Mouse (Mus musculus) forebrain, postnatal 0 days (tissue): ENCODE data around the gene Atp1b3. TPM values are rescaled to one million over a fixed set of nuclear protein-coding genes. Genes with fewer than 3 reads are reported as not detected.

Source experiments
- ATAC-seq: fragments of 200-750 bp; cut with Nextera tagmentation; 2 replicates; pipeline ENCODE4 v1.8.0; 2017; ENCODE audit warnings: mild to moderate bottlenecking, moderate library complexity
- DNase-seq: peaks from one replicate; pipeline ENCODE4 v3.0.0-alpha.2; 2015
- H3K27ac ChIP-seq: fragments of 300-500 bp; sonication (generic); 2 replicates; pipeline ENCODE4 v1.5.1; 2014; ENCODE audit warnings: low read depth, mild to moderate bottlenecking, antibody characterized with exemption, low read length, moderate library complexity, mixed read lengths
- H3K27me3 ChIP-seq: fragments of 300-500 bp; sonication (generic); 2 replicates; pipeline ENCODE4 v1.6.1; 2014; ENCODE audit warnings: mild to moderate bottlenecking, low read length, mixed read lengths; ENCODE audit not compliant: insufficient read depth
- H3K36me3 ChIP-seq: fragments of 300-500 bp; sonication (generic); 2 replicates; pipeline ENCODE4 v1.6.1; 2014; ENCODE audit warnings: mild to moderate bottlenecking, moderate library complexity; ENCODE audit not compliant: insufficient read depth
- H3K4me1 ChIP-seq: fragments of 300-500 bp; sonication (generic); 2 replicates; pipeline ENCODE4 v1.6.1; 2014; ENCODE audit warnings: antibody characterized with exemption; ENCODE audit not compliant: insufficient read depth
- H3K4me2 ChIP-seq: fragments of 300-500 bp; sonication (generic); 2 replicates; pipeline ENCODE4 v1.6.1; 2014; ENCODE audit warnings: low read depth, mild to moderate bottlenecking, moderate library complexity
- H3K4me3 ChIP-seq: fragments of 300-500 bp; sonication (generic); 2 replicates; pipeline ENCODE4 v1.5.1; 2014; ENCODE audit warnings: low read depth, low read length, mixed read lengths
- H3K9ac ChIP-seq: fragments of 300-500 bp; sonication (generic); 2 replicates; pipeline ENCODE4 v1.6.1; 2014; ENCODE audit warnings: mild to moderate bottlenecking
- H3K9me3 ChIP-seq: fragments of 300-500 bp; sonication (generic); 2 replicates; pipeline ENCODE4 v1.6.1; 2016; ENCODE audit warnings: low read length
- CTCF ChIP-seq: sonication (generic); IDR thresholded peaks from 2 replicates; pipeline ENCODE4 v1.5.1; 2016; ENCODE audit warnings: antibody characterized with exemption, control low read depth, low read depth
- WGBS: fragments of 180-500 bp; shearing (Covaris S2); extraction: QIAGEN DNeasy Blood & Tissue Kit; methylation state at CpG from one replicate; pipeline ENCODE4 v1.1.7; 2014; 5-methylcytosine and 5-hydroxymethylcytosine counted together
- polyA plus RNA-seq: library from polyadenylated mRNA; unstranded; fragments of >200 nt; fragmentation: Nextera tagmentation; extraction: Ambion mirVana; gene quantifications from 2 replicates; pipeline ENCODE4 v1.2.1, GENCODE M21; 2015
- total RNA-seq: library from RNA; depleted of rRNA; stranded (reverse); fragments of >200 nt; gene quantifications from 2 replicates; pipeline ENCODE4 v1.2.3, GENCODE M21; 2014

The Atp1b3 gene
- total and polyA plus RNA-seq, 2 experiments from 2014 or later, result 85.4 to 167 TPM

DNA sequence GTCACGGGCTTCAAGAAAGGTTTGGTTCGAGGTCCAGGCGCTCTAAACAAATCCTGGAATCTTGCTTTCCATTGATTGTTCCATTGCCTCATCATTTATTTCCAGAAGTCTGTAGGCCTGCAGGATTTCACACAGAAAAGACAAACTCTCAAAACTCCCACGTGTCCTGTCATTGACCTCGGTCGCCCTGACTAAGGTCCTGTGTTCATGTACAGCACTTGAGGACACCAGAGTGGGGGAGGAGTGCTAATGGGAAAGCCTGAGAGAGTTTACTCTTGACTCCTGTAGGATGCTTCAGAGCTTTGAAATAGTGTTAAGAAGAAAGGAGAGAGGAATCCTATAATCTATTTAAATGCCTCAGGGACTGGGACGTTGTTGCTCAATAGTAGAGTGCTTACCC, 15.3 kb upstream of the Atp1b3 start:
- Histone ChIP-seq H3K4me2 (no peak overlapping the region), H3K27ac (no peak overlapping the region), H3K36me3 (no peaks in the 10 kb centered on the region), H3K4me3 (no peak overlapping the region), H3K9ac (no peak overlapping the region), H3K27me3 (no peaks in the 10 kb centered on the region), H3K9me3 (no peaks in the 10 kb centered on the region), H3K4me1 (no peaks in the 10 kb centered on the region)
- ATAC-seq (no peak), DNase-seq (no peak)
- 67% methylated on average over 7 of the region's 7 CpGs for WGBS
- TF ChIP-seq CTCF, result no peak

DNA sequence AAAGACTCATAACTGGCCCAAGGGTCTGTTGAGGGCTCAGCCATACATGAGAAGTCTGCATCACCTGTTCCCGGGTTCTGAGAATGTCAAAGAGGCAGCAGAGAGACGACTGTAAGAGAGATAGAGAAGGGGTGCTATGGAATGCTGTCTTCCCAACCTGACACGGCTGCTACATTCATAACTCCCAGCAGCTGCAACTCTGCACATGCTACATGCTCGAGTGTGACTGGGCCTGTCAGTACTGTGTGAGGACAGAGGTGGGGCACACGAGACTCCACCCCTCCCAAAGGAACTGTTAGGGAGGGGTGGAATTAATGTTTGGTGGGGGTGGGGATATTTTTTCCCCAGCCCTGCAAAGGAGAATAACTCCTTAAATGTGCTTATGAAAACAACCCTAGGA, 14.5 kb upstream of the Atp1b3 start:
- Histone ChIP-seq H3K4me2 (no peak overlapping the region), H3K9me3 (no peaks in the 10 kb centered on the region), H3K27ac (no peak overlapping the region), H3K4me1 (no peaks in the 10 kb centered on the region), H3K36me3 (no peaks in the 10 kb centered on the region), H3K4me3 (no peak overlapping the region), H3K9ac (no peak overlapping the region), H3K27me3 (no peaks in the 10 kb centered on the region)
- no peak for DNase-seq
- 83% methylated on average over 5 of the region's 5 CpGs for WGBS
- no peak for TF ChIP-seq CTCF
- no peak for ATAC-seq

DNA sequence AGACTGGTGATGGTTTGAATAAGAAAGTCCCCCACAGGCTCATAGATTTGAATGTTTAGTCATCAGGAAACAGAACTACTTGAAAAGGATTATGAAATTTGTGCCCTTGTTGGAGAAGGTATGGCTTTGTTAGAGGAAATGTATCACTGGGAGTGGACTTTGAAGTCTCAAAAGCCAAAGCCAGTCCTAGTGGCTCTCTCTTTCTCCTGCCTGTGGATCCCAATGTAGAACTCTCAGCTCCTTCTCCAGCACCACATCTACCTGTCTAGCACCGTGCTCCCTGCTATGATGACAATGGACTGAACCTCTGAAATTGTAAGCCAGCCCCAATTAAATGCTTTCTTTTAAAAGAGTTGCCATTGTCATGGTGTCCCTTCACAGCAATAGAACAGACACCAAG, 12.9 kb upstream of the Atp1b3 start:
- H3K27me3 ChIP-seq, result no peaks in the 10 kb centered on the region
- 93% methylated on average over 1 of the region's 1 CpGs for WGBS
- no peak overlapping the region for H3K4me3 ChIP-seq
- no peaks in the 10 kb centered on the region for H3K9me3 ChIP-seq
- H3K27ac ChIP-seq, result no peak overlapping the region
- DNase-seq (no peak), ATAC-seq (no peak)
- TF ChIP-seq CTCF, result no peak
- no peak overlapping the region for H3K9ac ChIP-seq
- H3K36me3 ChIP-seq, result no peaks in the 10 kb centered on the region
- H3K4me2 ChIP-seq, result no peak overlapping the region
- no peaks in the 10 kb centered on the region for H3K4me1 ChIP-seq

DNA sequence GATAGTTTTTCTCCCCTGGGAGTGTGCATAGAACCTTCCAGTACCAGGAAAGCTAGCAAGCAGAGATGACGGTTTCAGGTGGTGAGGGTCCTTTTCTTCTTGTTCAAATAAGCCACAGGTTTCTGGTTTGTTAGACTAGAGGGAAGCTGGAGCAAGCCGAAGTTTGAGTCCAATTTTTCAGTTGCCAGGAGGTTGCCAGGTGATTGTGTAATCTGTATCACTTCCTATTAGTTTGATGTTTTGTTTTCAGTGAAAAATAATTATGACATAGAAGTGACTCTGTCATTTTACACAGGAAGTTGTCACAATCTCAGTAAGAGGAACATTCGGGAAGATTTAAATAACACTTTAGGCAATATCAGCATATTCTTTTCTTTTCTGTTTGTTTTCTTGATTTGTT, 11.6 kb upstream of the Atp1b3 start:
- H3K36me3 ChIP-seq, result no peaks in the 10 kb centered on the region
- no peak for ATAC-seq
- H3K4me3 ChIP-seq, result no peak overlapping the region
- H3K9me3 ChIP-seq, result no peaks in the 10 kb centered on the region
- H3K4me2 ChIP-seq, result no peak overlapping the region
- H3K9ac ChIP-seq, result no peak overlapping the region
- no peaks in the 10 kb centered on the region for H3K4me1 ChIP-seq
- no peak for TF ChIP-seq CTCF
- no peak for DNase-seq
- 88% methylated on average over 3 of the region's 3 CpGs for whole genome bisulfite sequencing
- no peak overlapping the region for H3K27ac ChIP-seq
- H3K27me3 ChIP-seq, result no peaks in the 10 kb centered on the region

DNA sequence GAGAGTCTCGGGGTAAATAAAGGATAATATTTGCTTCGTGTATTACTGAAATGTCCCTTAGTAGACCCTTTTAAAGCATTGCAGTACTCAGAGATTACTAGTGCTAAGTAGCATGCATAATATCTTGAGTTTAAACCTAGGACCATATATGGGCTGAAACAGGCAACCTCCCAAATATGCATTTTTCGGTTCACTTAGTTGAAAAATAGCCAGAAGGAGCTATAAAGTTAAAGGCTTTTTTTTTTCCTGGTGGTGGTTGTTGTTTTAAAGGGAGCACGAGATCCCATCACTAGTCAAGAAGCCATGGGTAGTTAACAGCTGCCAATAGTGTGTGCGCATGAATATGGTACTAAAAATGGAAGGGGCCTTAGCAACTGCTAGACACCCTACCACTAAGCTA, 6.8 kb upstream of the Atp1b3 start:
- 84% methylated on average over 5 of the region's 5 CpGs for WGBS
- Histone ChIP-seq H3K27me3 (no peaks in the 10 kb centered on the region), H3K4me3 (no peak overlapping the region), H3K36me3 (no peaks in the 10 kb centered on the region), H3K4me1 (no peaks in the 10 kb centered on the region), H3K9ac (no peak overlapping the region), H3K27ac (no peak overlapping the region), H3K4me2 (no peak overlapping the region), H3K9me3 (no peaks in the 10 kb centered on the region)
- ATAC-seq (no peak), DNase-seq (no peak)
- no peak for TF ChIP-seq CTCF

DNA sequence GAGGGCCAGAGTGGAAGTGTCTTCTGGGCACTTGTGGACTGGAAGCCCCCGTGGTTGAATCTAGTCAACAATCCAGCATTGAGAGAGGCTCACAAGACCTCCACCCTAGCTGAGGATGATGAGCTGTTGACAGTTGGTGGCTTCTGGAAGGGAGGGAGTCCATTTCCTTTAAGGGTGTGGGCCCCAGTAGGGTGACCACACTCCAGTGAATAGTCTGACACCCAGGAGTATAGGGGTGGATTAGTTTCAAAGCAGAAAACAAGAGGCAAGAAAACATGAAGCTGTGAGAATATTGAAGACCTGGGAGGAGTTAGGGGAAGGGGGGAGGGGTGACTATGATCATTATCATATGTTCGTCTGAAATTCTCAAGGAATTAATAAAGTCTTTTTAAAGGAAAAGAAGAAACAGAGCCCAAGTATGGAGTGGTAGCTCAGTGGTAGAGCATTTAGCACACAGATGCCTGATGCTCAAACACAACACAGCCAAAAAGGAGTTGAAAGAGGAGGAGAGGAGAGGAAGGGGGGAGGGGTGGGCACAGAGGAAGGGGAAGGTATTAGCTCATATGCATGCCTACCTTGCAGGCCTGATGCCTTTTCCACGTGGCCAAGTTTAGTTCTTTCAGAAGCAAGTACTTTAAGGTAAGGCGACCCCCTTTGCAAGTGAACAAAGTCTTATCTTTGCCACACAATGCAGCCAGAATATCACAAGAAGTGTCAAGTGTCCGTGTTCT, 5.6 kb upstream of the Atp1b3 start:
- no peaks in the 10 kb centered on the region for H3K9me3 ChIP-seq
- WGBS, result 67% methylated on average over 5 of the region's 5 CpGs
- DNase-seq (no peak), ATAC-seq (no peak)
- H3K36me3 ChIP-seq, result no peaks in the 10 kb centered on the region
- no peaks in the 10 kb centered on the region for H3K27me3 ChIP-seq
- H3K4me1 ChIP-seq, result no peaks in the 10 kb centered on the region
- H3K4me2 ChIP-seq, result no peak overlapping the region
- no peak overlapping the region for H3K27ac ChIP-seq
- H3K9ac ChIP-seq, result no peak overlapping the region
- no peak for TF ChIP-seq CTCF
- H3K4me3 ChIP-seq, result no peak overlapping the region

DNA sequence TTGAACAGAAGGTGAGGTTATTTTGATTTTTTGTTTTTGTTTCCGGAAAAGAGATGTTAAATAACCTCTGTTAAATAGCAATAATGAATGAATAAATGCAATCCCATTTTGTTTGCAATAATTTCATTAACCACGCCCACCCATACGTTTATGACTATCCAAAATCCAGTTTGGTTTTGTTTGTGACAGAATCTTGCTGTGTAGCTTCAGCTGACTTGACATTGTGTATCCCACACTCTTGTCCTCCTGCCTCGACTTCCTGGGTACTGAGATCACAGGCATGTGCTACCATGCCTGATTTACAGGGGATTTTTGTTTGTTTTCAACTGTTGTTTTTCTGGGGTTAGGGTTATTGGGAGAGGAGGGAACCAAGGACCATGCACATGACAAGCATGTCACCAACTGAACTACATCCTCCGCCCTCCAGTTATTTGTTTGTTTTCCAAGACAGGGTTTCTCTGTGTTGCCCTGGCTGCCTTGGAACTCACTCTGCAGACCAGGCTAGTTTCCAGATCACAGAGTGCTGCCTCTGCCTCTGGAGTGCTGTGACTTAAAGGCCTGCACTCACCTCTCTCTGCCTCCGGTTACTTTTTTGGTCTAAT, 1.1 kb upstream of the Atp1b3 start:
- DNase-seq (no peak), ATAC-seq (no peak)
- Histone ChIP-seq H3K4me1 (peaks cover 9% of the 10 kb centered on the region), H3K9ac (no peak overlapping the region), H3K36me3 (no peaks in the 10 kb centered on the region), H3K4me2 (no peak overlapping the region), H3K27ac (no peak overlapping the region), H3K27me3 (no peaks in the 10 kb centered on the region), H3K9me3 (no peaks in the 10 kb centered on the region), H3K4me3 (no peak overlapping the region)
- TF ChIP-seq CTCF, result no peak
- WGBS, result 68% methylated on average over 6 of the region's 6 CpGs
